Mouse (Mus musculus) ES-E14 (cell line): ENCODE measurements around the gene Sdr9c7. TPM values are rescaled to one million over a fixed set of nuclear protein-coding genes. Genes with fewer than 3 reads are reported as not detected.
"Not testable (repeated sequence)": the region's sequence is repeated elsewhere in the genome, so short reads cannot be mapped to it uniquely, and the experiment has no call there.

Source experiments
- DNase-seq: peaks from one replicate; pipeline ENCODE4 v3.0.0-alpha.2; 2013; ENCODE audit warnings: low read depth, low spot score
- H3K27ac ChIP-seq: 2 replicates; pipeline ENCODE4 v1.5.1; 2012; ENCODE audit warnings: low read depth, mild to moderate bottlenecking, low read length, moderate library complexity, mixed read lengths; ENCODE audit not compliant: poor library complexity, insufficient read depth, severe bottlenecking
- H3K36me3 ChIP-seq: 2 replicates; pipeline ENCODE4 v1.6.1; 2012; ENCODE audit warnings: mild to moderate bottlenecking, low read length, moderate library complexity, mixed read lengths; ENCODE audit not compliant: control insufficient read depth, poor library complexity, insufficient read depth, severe bottlenecking
- H3K4me1 ChIP-seq, 2 experiments: fragments of 150-350 bp in 1 of 2; sonication (generic) in 1 of 2; 2 replicates each; pipeline ENCODE4 v1.6.1; 2012; ENCODE audit warnings: low read length in 2 of 2, mild to moderate bottlenecking in 1 of 2, mixed read lengths in 1 of 2; ENCODE audit not compliant: control insufficient read depth in 2 of 2, insufficient read depth in 2 of 2, poor library complexity in 1 of 2
- H3K4me3 ChIP-seq, 2 experiments: fragments of 150-350 bp in 1 of 2; sonication (generic) in 1 of 2; 2 replicates each; pipeline ENCODE4 v1.5.1; 2012; ENCODE audit warnings: low read length in 2 of 2, low read depth in 1 of 2, mild to moderate bottlenecking in 1 of 2, mixed read lengths in 1 of 2; ENCODE audit not compliant: insufficient read depth in 1 of 2, poor library complexity in 1 of 2, severe bottlenecking in 1 of 2
- H3K9ac ChIP-seq: 2 replicates; pipeline ENCODE4 v1.6.1; 2012; ENCODE audit warnings: low read depth, mild to moderate bottlenecking, low read length, mixed read lengths; ENCODE audit not compliant: poor library complexity, insufficient read depth, severe bottlenecking
- H3K9me3 ChIP-seq: fragments of 150-350 bp; sonication (generic); 2 replicates; pipeline ENCODE4 v1.6.1; 2012; ENCODE audit warnings: low read depth, mild to moderate bottlenecking, low read length; ENCODE audit not compliant: control insufficient read depth, insufficient read depth
- CHD2 ChIP-seq: IDR thresholded peaks from 2 replicates; pipeline ENCODE4 v1.6.1; 2014; ENCODE audit warnings: mild to moderate bottlenecking, low read depth, low read length, inconsistent platforms
- HCFC1 ChIP-seq: IDR thresholded peaks from 2 replicates; pipeline ENCODE4 v1.6.1; 2012; ENCODE audit warnings: low read length, inconsistent platforms, borderline replicate concordance; ENCODE audit not compliant: insufficient read depth
- MAFK ChIP-seq: IDR thresholded peaks from 2 replicates; pipeline ENCODE4 v1.6.1; 2014; ENCODE audit warnings: mild to moderate bottlenecking, low read depth, low read length, inconsistent platforms; ENCODE audit not compliant: insufficient read depth
- ZC3H11A ChIP-seq: IDR thresholded peaks from 2 replicates; pipeline ENCODE4 v1.6.1; 2012; ENCODE audit warnings: low read depth, mild to moderate bottlenecking, inconsistent platforms, low read length, borderline replicate concordance
- ZNF384 ChIP-seq: IDR thresholded peaks from 2 replicates; pipeline ENCODE4 v1.6.1; 2012; ENCODE audit warnings: low read depth, low read length, inconsistent platforms
- in situ Hi-C, 2 experiments: fragments of 600-800 bp; cut with MboI; formaldehyde crosslinking; loops; one replicate each; pipeline ENCODE4 v1.15.1; 2025; ENCODE audit warnings: low sequenced_read_pairs in 2 of 2, inconsistent platforms in 1 of 2; ENCODE audit not compliant: unreplicated experiment in 2 of 2
- total RNA-seq: library from RNA; depleted of rRNA; stranded (reverse); fragments of 300-350 nt; gene quantifications from 2 replicates; pipeline ENCODE4 v1.2.3, GENCODE M21; 2012

Gene Sdr9c7
- total RNA-seq, 1 experiment = 0.27 TPM

DNA sequence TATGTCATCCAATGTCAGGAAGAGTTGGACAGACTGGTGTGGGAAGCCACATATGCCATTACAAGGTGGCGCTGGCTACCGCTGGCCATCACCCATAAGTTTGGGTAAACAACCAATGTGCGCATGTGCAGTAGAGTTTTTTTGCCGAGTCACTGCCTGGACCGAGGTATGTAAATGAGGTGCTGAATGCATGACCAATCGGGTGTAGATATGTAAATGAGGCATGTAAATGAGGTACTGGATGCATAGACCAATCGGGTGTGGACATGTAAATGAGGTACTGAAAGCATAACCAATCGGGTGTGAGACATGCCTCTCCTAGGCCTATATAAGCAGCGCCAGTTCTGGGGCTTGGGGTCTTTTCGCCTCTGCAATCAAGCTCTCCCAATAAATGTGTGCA is 41.3 kb downstream of the Sdr9c7 start:
- not testable (repeated sequence) for DNase-seq, H3K36me3 ChIP-seq, H3K9me3 ChIP-seq, H3K4me3 ChIP-seq, H3K9ac ChIP-seq, H3K4me1 ChIP-seq
- peak; percentile 87 for TF ChIP-seq MAFK
- in situ Hi-C loops = loop anchor here in 1 of 2 experiments (10.0 kb wide), 1 partner anchor 195 kb away; no protein-coding TSS in a partner anchor
- H3K27ac ChIP-seq = peak overlapping the region; percentile 80

- Histone ChIP-seq H3K9me3 (no peaks in the 10 kb centered on the region), H3K4me1 (peaks cover 0 to 2% of the 10 kb centered on the region in 2 experiments; a peak in 1 of 4 replicates), H3K4me3 (no peak overlapping the region), H3K36me3 (no peaks in the 10 kb centered on the region), H3K27ac (no peak overlapping the region), H3K9ac (no peak overlapping the region)
- no peak for TF ChIP-seq CHD2
- TF ChIP-seq HCFC1 = 0 out of 2 replicates have a peak, but pooled peaks have one; percentile 51
- TF ChIP-seq MAFK = peak; percentile 99
- TF ChIP-seq ZNF384 = no peak
- peak; percentile 95 for TF ChIP-seq ZC3H11A
- in situ Hi-C loops = loop anchor here in 1 of 2 experiments (10.0 kb wide), 1 partner anchor 201 kb away; no protein-coding TSS in a partner anchor
- DNase-seq = peak; percentile 87
Observed at GRCm38 (mm10) chr10:127945432-127946064, 47.2 kb downstream of the Sdr9c7 start.

- Histone ChIP-seq H3K27ac (no peak overlapping the region), H3K9ac (no peak overlapping the region), H3K36me3 (no peaks in the 10 kb centered on the region), H3K4me1 (peaks cover 0 to 2% of the 10 kb centered on the region in 2 experiments; a peak in 1 of 4 replicates), H3K9me3 (no peaks in the 10 kb centered on the region), H3K4me3 (no peak overlapping the region)
- in situ Hi-C loops = loop anchor here in 1 of 2 experiments (10.0 kb wide), 1 partner anchor 205 kb away; no protein-coding TSS in a partner anchor
- TF ChIP-seq HCFC1 (no peak), ZC3H11A (no peak), CHD2 (no peak), ZNF384 (no peak), MAFK (no peak)
- DNase-seq = no peak
Observed at GRCm38 (mm10) chr10:127949596-127950130, 51.3 kb downstream of the Sdr9c7 start.

- TF ChIP-seq CHD2 = no peak
- TF ChIP-seq ZNF384 = no peak
- TF ChIP-seq ZC3H11A = no peak
- no peak for TF ChIP-seq HCFC1
- TF ChIP-seq MAFK = no peak
- Histone ChIP-seq H3K36me3 (no peaks in the 10 kb centered on the region), H3K9me3 (no peaks in the 10 kb centered on the region), H3K4me1 (no peaks in the 10 kb centered on the region; a peak in 1 of 4 replicates), H3K4me3 (no peak overlapping the region), H3K9ac (no peak overlapping the region), H3K27ac (no peak overlapping the region)
- no peak for DNase-seq
- in situ Hi-C loops = no loop called here
Observed at GRCm38 (mm10) chr10:127951390-127951789, 53.1 kb downstream of the Sdr9c7 start.

GRCm38 (mm10) chr10:127951821-127952220 is 53.5 kb downstream of the Sdr9c7 start:
- no peak for TF ChIP-seq MAFK
- TF ChIP-seq HCFC1 = no peak
- TF ChIP-seq CHD2 = no peak
- no peak for TF ChIP-seq ZNF384
- TF ChIP-seq ZC3H11A = no peak
- Histone ChIP-seq H3K9me3 (no peaks in the 10 kb centered on the region), H3K4me1 (no peaks in the 10 kb centered on the region; a peak in 1 of 4 replicates), H3K9ac (no peak overlapping the region), H3K4me3 (no peak overlapping the region), H3K36me3 (no peaks in the 10 kb centered on the region), H3K27ac (no peak overlapping the region)
- in situ Hi-C loops = no loop called here
- no peak for DNase-seq
